Mouse (Mus musculus) adrenal gland, adult 18-20 months (tissue): ENCODE results near the gene H3f3b. TPM values are rescaled to one million over a fixed set of nuclear protein-coding genes. Genes with fewer than 3 reads are reported as not detected.
"Not testable (repeated sequence)": the region's sequence is repeated elsewhere in the genome, so short reads cannot be mapped to it uniquely, and the experiment has no call there.

Source experiments
- DNase-seq, 2 experiments: peaks; one replicate each; pipeline ENCODE4 v3.0.0; 2021 to 2022; ENCODE audit warnings: low spot score in 2 of 2
- total RNA-seq, 2 experiments: library from RNA; stranded (reverse); gene quantifications; 1 replicate in 1 of 2; 2 replicates in 1 of 2; pipeline ENCODE4 v1.2.3; 2021

Gene H3f3b
- total RNA-seq, 2 experiments from 2014 or later = 248 to 269 TPM

- no peak for DNase-seq
Measured at GRCm38 (mm10) chr11:116022256-116022780, 5.4 kb downstream of the H3f3b start.

GRCm38 (mm10) chr11:116021328-116022220 is 6.2 kb downstream of the H3f3b start:
- no peak for DNase-seq

GRCm38 (mm10) chr11:116020519-116020922 is 7.2 kb downstream of the H3f3b start:
- no peak for DNase-seq

GRCm38 (mm10) chr11:116019976-116020411 is 7.8 kb downstream of the H3f3b start:
- no peak for DNase-seq

GRCm38 (mm10) chr11:116019360-116019791 is 8.4 kb downstream of the H3f3b start:
- DNase-seq = no peak

- not testable (repeated sequence) for DNase-seq
Measured at GRCm38 (mm10) chr11:116018867-116019266, 8.9 kb downstream of the H3f3b start.

GRCm38 (mm10) chr11:116018106-116018505 is 9.7 kb downstream of the H3f3b start:
- no peak for DNase-seq

GRCm38 (mm10) chr11:116014821-116015220 is 12.9 kb downstream of the H3f3b start:
- DNase-seq = no peak

GRCm38 (mm10) chr11:116012262-116012947 is 15.4 kb downstream of the H3f3b start, which contains the start of gene Galk1:
Galk1 (minus strand) TSS chr11:116012719.
- DNase-seq = peak; percentile 83 to 89

- DNase-seq = no peak
Measured at GRCm38 (mm10) chr11:116011529-116012261, 16.1 kb downstream of the H3f3b start.

- DNase-seq = no peak
Measured at GRCm38 (mm10) chr11:116010948-116011347, 16.8 kb downstream of the H3f3b start.

- DNase-seq = no peak
Measured at GRCm38 (mm10) chr11:116010146-116010545, 17.6 kb downstream of the H3f3b start.

- DNase-seq = no peak
Measured at GRCm38 (mm10) chr11:116009661-116010060, 18.1 kb downstream of the H3f3b start.

GRCm38 (mm10) chr11:116008832-116009375 is 18.9 kb downstream of the H3f3b start:
- DNase-seq = no peak

GRCm38 (mm10) chr11:116008411-116008810 is 19.4 kb downstream of the H3f3b start:
- no peak for DNase-seq

GRCm38 (mm10) chr11:116007095-116007850 is 20.5 kb downstream of the H3f3b start:
- no peak for DNase-seq

GRCm38 (mm10) chr11:116005701-116006419 is 21.9 kb downstream of the H3f3b start:
- no peak for DNase-seq

GRCm38 (mm10) chr11:116004840-116005700 is 22.7 kb downstream of the H3f3b start:
- DNase-seq = peak; percentile 81 to 83
